Mouse (Mus musculus): ENCODE data around the gene Rbbp4.

Gene Rbbp4

DNA sequence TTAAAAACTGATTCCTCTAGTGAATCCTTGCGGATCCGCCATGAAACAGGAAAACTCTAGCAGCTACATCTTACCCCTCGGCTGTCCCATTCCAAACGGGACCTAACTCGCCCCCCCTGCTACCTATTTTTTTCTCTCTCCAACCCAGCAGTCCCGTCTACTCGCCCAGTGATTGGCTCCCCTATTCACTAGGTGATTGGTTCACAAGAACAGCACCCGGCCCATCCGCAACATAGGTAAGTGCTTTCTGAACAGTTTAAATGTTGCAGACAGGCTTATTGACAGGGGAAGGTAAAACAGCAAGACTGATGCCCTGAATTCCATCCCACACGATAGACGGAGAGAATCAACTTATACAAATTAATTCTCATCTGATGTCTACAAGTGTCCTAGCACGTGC, 18.0 kb upstream of the Rbbp4 start:
- no peak for DNase-seq (ENCODE audit: low read depth)

DNA sequence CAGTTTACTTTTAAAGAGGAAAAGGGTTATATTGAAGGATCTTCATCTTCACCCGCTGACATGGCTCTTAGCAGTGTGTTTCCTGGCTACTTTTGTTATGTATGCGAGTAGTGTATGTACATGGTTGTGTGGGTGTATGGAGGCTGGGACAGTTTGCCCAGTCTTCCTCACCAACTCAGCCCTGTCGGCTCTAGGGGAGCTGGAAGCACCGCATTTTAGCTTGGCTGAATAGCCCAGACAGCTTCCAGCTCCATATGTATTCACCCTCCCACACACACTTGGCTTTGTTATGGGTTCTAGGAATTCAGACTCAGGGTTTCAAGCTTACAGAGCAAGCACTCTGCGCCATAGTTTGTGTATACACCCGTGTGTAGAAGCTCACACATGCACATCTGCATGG, 15.9 kb upstream of the Rbbp4 start:
- no peak for DNase-seq (ENCODE audit: low read depth)

DNA sequence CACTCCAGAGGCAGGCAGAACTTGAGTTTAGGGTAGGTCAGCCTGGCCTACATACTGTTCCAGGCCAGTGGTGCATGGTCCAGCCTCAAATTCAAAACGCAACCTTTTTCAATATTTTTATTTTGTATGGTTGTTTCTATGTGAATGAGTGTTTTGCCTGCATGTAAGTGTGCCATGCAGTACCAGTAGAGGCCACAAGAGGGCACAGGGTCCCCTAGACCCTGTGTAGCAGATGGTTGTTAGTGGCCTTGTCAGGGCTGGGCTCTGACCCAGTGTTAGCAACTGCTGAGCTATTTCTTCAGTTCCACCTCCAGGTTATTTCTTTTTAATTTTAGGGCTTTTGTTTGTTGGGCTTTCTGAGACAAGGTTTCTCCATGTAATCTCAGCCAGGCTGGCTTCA, 15.5 kb upstream of the Rbbp4 start:
- DNase-seq (ENCODE audit: low read depth): peak; percentile 77

DNA sequence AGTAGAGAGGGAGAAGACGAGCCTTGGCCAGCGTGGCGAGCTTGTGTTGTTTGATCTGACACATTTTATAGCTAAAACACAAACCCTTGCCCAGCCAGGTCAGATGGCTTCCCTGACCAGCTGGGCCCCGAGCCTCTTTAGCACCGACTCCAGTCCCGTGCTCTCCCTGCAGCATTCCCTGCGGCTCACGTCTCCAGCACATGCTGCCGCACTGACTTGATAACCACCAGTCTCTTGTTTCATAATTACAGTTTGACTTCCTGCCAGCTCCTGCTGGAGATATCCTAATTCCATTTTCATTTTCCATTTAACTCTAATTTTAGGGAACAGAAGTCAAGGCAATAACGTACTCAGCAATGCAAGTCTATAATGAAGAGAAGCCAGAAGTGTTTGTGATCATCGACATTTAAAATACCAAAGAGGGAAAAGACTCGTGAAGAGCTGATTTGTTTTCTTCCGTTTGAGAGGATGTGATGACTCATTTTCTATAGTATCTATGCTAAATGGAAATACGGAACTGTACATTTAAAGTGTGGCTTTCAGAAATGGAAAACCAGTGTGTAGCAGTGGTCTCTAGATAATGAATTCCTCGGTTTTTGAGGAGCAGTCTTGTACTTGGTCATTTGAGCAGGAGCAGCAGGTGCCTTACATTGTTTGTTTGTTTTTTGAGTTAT, 11.4 kb upstream of the Rbbp4 start:
- no peak for DNase-seq (ENCODE audit: low read depth)

DNA sequence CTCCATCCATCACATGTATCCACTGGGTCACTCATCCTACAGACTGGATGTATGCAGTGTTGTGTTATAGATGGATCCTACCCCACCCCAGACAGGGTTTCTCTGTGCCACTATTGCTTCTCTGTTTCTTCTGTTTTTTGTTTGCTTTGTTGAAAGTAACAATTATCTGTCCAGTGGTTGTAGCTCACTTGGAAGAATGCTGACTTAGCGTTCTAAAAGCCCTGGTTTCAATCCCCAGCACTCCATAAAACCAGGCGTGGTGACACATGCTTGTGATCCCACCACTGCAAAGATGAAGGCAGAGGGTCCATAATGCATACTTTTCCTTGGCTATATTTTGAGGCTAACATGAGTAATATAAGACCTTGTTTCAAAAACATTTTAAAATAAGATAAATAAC, 7.5 kb upstream of the Rbbp4 start:
- DNase-seq (ENCODE audit: low read depth): no peak

DNA sequence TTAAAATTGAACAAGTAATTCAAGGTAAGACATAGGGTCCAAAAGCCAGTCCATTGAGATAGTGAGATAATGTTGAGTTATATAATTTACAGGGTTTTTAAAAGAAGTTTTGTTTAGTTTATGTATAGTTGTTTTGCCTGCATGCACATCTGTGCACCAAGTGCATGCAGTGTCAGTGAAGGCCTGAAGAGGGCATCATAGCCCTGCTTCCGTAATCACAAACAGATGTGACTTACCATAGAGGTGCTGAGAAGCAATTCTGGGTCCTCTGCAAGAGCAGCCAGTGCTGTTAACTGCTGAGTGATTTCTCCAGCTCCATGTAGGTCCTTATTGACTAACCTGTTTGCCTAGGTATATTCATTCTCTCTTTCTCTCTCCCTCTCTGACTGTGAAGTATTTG, 6.7 kb upstream of the Rbbp4 start:
- no peak for DNase-seq (ENCODE audit: low read depth)

DNA sequence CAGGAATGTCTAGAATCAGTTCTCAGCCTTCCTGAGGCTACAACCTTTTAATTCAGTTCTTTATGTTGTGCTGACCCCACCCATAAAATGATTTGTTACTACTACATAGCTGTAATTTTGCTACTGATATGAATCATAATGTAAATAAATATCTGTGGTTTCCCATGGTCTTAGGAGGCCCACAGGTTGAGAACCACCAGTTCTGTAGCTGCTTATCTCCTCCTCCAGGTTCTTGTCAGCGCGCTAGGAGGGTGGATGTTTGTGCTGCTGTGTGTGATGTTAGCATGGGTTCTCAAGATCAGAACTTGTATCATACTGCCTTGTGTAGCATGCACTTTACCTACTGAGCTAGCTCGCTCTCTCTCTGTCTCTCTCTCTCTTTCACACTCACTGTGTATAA, 4.6 kb upstream of the Rbbp4 start:
- no peak for DNase-seq (ENCODE audit: low read depth)

DNA sequence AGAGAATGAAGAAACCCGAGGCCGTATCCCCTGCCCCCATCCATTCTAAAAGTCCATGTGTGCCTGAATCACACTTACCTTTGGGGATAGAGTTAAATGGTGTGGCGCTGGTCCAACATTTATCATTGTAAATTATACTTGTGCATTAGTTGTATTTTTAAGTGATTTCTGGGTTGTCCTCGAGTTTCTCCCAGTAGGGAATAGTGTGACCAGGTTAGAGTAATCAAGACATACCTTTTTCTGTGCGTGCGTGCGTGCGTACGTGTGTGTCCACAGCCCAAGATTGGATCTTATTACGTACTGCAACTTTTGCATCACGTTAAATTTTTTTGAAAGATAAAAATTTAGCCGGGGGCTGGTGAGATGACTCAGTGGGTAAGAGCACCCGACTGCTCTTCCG, 1.1 kb upstream of the Rbbp4 start:
- DNase-seq (ENCODE audit: low read depth): no peak

DNA sequence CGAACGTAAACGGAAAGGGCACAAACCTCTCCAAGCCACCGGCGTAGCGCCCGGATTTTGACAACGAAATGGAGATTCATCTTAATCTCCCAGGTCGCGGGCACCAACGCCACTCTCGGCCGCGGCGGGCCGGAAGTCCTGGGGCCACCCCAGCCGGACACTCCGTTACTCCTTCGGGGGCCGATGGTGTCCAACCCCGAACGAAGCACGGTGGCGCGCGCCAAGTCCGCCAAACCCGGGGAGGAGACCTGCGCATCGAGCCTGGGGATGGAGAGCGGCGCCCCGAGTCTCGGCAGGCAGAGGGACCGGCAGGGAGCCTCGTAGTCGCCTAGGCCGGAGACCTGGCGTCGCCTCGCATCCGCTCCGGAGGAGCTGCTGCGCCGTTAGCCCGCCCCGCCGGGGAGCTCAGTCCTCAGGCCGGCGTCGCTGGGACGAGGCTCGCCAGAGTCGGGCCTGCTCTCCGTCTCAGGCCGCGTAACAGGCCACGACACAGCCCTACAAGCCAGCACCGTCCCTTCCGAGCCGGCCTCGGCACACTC, 424 bp downstream of the Rbbp4 start:
- no peak for DNase-seq (ENCODE audit: low read depth)

DNA sequence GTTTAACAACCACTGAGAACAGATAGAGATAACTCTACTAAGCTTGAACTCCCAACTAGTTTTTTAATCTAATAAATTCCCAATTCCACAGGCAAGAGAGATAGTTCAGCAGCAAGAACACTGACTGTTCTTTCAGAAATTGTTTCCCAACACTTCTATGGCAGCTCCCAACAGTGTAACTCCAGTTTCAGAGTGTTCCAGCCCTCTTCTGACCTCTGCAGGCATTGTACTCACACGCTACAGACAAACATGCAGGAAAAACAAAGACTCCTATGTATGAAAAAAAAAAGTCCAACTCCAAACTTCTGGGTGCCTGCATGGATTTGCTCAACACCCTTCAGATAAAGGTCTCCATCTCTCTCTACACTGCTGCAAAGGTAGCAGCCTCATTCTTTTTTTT, 2.3 kb downstream of the Rbbp4 start:
- no peak for DNase-seq (ENCODE audit: low read depth)

DNA sequence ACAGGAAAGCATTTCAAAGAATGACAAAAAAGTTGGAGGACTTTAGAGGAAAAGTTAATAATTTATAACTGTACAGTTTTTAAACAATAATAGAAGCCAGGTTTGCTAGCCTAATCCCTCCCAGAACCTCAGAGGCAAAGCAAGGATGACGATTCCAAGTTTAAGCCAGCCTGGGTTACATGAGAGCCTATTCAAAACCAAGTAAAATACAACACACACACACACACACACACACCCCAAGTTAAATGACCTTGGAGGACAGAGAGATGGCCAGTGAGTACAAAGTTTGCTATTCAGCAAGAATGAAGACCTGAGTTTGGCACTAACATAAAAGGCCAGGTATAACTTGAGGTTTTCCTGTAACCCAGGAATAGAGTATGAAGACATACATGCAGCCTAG, 9.0 kb downstream of the Rbbp4 start:
- DNase-seq (ENCODE audit: low read depth): no peak

DNA sequence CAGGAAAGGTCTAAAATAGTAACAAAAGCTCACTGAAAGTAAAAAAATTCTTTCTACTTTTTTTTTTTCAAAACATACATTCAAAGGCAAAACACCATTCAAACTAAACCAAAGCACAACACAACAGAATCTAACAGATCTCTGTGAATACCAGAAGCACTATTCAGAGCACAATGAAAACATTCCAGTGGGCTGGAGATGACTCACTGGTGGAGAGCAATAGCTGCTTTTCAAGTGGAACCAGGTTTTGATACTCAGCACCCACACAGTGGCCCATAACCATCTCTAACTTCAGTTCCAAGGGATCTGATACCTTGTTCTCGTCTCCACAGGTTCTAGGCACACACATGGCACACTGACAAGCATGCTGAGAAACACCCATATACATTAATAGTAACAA, 10.4 kb downstream of the Rbbp4 start:
- peak; percentile 44 for DNase-seq (ENCODE audit: low read depth)

DNA sequence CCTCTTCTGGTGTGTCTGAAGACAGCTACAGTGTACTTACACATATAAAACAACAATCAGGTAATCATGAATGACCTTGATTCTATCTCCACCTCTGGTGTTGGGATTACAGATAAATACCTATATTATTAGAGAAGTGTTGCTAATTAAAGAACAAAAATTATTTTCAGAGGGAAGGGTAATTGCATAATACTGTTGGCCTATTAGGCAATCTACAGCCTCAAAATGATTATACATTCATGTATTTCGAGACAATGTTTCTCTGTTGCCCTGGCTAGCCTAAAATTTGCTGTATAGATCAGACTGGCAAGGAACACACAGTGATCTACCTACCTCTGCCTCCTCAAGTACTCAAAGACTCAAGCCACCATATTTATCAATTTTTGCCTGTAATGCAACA, 11.7 kb downstream of the Rbbp4 start:
- DNase-seq (ENCODE audit: low read depth): no peak

DNA sequence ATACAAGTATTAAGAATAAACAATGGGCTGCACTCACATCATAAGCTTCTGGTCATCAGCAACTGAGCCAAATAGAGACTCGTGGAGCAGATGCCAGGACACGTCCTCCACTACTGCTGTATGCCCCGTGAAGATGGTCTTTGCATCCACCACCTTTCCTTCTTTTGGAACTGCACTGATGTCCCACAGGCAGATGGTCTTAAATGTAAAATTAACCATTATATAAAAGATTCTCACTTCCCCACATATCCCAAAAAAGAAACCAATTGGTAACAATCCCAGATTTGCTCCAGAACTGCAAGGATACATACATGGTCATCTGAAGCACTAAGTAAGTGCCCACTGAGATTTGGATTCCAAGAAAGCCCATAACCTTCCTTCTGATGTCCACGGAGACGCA, 13.1 kb downstream of the Rbbp4 start:
- no peak for DNase-seq (ENCODE audit: low read depth)

DNA sequence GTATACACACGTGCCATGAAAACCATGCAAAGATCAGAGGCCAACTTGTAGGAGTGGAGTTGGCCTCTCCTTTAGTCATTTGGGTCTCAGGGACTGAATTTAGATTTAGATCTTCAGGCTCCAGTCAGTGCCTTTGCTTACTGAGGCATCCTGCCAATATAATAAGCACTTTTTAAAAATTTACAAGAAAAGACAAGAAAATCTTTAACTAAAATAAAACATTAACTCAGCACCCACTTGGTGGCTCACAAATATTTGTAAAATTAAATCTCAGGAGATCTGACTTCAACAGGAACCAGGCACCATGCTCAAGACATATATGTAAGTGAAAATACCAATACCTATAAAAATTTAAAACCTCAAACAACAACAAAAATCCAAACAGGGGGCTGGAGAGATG, 14.3 kb downstream of the Rbbp4 start:
- no peak for DNase-seq (ENCODE audit: low read depth)

DNA sequence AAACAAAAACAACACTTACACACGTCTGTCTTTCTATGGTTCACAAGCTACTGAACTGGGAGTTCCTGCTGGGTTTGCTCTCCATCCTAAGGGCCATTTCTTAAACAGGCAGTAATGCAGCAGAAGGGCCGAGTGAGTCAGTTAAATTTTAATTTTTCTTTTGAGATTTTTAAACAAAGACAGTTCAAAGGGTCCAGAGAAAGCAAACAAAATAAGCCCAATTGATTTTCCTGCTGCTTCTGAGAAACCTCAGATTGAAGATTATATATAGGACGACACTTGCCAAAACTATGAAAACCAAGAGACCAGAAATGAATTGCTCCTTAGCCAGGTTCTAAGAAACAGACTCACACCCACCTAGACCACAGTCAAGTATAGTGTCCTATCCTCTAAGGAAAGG, 21.3 kb downstream of the Rbbp4 start:
- no peak for DNase-seq (ENCODE audit: low read depth)

DNA sequence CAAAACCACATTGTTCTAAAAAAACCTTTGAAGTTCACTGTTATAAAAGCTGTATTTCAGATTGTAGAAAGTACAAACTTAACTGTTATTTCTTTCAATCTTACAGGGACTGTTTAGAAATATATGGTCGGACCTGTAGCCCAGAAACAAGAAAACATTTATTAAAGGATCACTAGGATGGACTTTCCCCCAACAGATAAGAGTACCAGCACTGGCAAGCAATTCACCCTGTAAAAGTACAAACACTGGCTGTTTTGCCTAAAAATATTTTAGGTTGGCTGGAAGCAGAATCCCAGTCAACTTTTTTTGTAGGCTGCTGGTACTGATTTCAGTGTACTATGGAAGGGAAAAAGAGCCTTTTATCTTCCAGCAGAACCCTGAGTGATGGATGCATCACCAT, 27.2 kb downstream of the Rbbp4 start:
- DNase-seq (ENCODE audit: low read depth): no peak

DNA sequence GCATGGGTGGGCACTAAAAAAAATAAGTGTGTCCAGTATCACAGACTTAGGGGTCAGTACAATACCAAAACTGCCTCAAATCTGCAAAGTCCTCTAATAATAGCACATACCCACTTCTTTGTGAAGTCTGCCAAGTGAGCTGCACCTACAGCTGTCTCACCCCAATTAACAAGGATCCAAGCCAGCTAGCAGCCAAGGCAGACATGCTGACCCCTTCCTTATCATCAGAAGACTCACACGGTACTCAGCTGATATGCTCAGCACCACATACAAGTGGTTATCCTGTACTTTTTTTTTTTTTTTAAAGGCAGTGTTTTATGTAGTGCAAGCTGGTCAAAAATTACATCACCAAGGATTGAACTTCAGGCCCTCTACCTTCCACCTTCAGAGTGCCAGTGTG, 30.9 kb downstream of the Rbbp4 start:
- no peak for DNase-seq (ENCODE audit: low read depth)

DNA sequence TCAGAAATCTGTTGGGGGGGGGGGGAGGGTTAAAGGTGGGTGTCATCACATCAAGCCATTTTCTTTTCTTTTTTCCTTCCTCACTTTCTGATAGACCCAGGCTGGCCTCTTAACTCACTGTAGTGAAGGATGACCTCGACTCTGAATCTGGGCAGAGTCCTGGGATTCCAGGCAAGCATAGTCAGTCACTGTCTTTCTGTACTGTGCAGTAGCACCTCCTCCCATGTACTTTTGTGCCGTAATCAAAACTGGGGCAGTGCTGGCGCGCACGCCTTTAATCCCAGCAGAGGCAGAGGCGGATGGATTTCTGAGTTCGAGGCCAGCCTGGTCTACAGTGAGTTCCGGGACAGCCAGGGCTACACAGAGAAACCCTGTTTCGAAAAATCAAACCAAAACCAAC, 31.4 kb downstream of the Rbbp4 start:
- no peak for DNase-seq (ENCODE audit: low read depth)

DNA sequence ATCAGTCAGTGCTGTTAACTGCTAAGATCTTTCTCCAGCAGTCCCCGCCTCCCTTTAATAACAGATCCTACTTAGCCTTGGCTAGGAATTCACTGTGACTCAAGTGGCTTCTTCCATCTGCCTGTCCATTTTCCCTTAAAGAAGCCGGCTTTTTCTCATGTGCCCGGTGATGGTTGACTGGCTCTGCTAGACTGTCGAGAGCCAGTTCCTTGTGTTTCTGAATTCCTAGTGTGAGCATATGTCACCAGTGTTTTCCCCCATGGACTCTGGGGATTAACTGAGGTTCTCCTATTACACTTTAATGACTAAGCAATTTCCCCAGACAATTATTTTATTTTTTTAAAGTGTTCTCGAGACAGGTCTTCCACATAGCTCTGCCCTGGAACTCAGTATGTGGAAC, 31.8 kb downstream of the Rbbp4 start:
- DNase-seq (ENCODE audit: low read depth): peak; percentile 42

DNA sequence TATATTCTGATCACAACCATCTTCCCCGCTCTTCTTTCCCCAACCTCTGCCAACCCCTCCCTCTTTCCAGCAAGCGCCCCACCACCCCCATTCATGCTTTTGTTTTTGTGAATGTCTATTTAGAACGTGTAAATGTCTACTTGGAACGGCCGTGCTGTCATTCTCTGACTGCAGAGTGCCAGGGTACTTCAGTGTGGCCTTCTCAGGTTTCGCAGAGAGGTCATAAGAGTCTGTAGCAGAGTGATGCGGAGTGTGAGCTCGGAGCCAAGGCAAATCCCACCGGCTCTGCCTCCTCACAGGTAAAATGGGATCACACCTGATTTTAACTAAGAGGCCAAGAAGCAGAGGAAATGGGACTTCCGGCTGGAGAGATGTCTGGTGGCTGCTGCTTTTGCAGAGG, 36.0 kb downstream of the Rbbp4 start:
- no peak for DNase-seq (ENCODE audit: low read depth)

DNA sequence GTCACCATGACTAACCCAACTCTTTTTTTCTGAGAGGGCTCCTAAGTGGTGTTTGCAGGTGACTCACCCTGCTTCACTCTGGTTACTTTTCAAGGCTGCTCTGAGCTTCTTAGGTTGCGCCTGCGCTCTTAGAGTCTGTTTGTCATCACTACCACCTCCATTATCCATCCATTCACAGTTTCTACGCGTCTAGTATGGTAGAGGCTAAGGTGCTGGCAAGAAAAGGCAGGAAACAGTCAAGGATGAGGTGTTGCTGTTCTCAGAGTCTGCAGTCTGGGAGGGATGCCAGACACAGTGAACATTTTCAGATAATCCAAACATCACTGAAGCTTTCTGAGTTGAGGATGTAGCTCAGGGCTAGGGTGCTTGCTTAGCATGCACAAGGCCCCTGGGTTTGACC, 37.4 kb downstream of the Rbbp4 start:
- no peak for DNase-seq (ENCODE audit: low read depth)

DNA sequence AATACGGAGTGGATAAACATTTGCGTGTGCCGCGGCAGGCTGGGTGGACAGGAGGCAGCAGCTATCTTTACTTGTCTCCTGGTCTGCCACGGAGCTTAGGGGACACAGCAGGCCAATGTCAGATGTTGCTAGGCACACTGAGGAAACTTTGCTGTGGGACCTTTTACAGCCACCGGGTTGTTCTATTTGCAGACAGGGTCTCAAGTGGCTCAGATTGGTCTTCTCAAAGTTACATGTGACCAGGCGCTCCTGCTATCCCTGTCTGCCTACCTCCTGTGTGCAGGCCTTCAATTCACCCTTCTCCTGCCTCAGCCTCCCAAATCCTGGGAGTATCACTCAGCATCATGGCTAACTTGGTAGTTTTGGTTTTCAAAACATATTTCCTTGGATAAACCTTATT, 39.1 kb downstream of the Rbbp4 start:
- DNase-seq (ENCODE audit: low read depth): no peak

DNA sequence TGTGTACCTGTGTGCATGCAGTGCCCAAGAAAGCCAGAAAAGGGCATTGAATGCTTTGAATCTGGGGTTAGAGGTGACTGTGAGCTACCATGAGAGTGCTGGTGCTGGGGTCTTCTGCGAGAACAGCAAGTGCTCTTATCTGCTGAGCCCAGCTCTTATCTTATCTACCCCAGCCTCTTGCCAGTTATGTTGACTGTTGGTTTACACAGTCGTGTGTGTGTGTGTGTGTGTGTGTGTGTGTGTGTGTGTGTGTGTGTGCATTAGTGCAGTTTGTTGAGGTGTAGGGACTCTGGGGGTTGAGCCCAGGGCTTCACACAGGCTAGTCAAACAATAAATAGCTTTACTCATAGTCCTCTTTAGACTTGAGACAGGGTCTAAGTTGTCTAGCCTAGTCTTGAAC, 40.0 kb downstream of the Rbbp4 start:
- DNase-seq (ENCODE audit: low read depth): no peak

DNA sequence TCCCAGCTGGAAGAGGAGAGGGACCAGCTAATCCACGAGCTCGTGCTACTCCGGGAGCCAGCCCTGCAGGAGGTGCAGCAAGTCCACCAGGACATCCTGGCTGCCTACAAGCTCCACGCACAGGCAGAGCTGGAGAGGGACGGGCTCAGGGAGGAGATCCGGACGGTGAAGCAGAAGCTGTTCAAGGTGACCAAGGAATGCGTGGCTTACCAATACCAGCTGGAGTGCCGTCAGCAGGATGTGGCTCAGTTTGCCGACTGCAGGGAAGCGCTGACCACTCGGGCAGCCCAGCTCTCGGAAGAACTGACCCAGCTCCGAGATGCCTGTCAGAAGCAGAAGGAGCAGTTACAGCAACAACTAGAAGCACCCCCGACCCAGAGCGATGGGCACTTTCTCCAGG, 41.5 kb downstream of the Rbbp4 start:
- no peak for DNase-seq (ENCODE audit: low read depth)
